Mouse (Mus musculus) embryonic fibroblast, embryonic 13.5 days (primary cell): ENCODE data around the gene Poc1a.

ENCODE experiments used
- CTCF ChIP-seq: IDR thresholded peaks from 2 replicates; pipeline ENCODE4 v1.5.1; 2011; ENCODE audit warnings: mild to moderate bottlenecking, control low read depth, low read length, moderate library complexity, borderline replicate concordance; ENCODE audit not compliant: insufficient read depth
- POLR2A ChIP-seq: IDR thresholded peaks from 2 replicates; pipeline ENCODE4 v1.6.1; 2011; ENCODE audit warnings: low read depth, mild to moderate bottlenecking, control low read depth, low read length, moderate library complexity

- TF ChIP-seq CTCF (no peak), POLR2A (no peak)
Observed at GRCm38 (mm10) chr9:106268421-106268820, 12.4 kb upstream of the Poc1a start.
